Mouse (Mus musculus) lung, postnatal 0 days (tissue): ENCODE measurements at regions not wholly inside any gene's neighbourhood (a gene's known extent, or its start where the extent isn't known, plus 50 kb on each side); places are given as distances from the start of the nearest gene placed in this dataset.

Experiments used
- CTCF ChIP-seq: IDR thresholded peaks from 2 replicates; pipeline ENCODE4 v1.5.1; 2016; ENCODE audit warnings: antibody characterized with exemption, mild to moderate bottlenecking
- EP300 ChIP-seq: IDR thresholded peaks from 2 replicates; pipeline ENCODE4 v1.6.1; 2016; ENCODE audit warnings: antibody characterized with exemption, mild to moderate bottlenecking, control low read depth

DNA sequence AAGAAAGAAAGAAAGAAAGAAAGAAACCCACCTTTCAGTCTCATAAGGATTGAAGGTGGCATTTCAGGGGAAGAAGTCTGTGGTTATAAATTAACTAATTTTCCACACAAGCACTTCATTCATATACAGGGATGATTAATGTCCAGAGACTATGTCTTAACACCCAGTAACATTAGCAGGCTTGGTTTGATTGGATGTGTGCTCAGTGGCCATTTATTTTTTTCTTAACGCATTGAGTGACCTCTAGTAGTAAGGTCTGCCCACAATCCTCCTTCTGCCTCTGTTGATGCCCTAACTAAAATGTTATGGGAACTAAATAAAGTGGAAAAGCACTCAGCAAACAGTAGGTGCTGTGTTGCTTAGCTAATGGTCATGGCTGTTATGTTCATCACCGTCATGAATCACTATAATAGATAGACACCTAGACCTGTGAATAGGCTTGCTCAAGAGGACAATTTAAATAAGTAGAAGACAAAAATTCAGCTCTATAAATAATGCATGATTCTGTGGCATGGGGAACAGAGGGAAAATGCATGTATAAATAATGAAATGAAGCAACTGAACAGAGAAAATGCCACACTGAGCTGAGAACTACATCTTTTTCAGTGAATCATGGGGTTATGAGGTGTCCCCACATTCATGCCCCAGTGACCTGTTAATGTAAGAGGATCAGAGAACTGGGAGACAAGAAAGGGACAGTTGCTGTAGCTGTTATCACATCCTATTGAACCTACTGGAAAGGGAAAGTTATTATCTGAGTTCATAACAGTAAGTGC lies 432.3 kb downstream of the Flrt2 start:
- TF ChIP-seq CTCF (no peak), EP300 (no peak)
